Mouse (Mus musculus) adrenal gland, postnatal 14 days (tissue): Measurements from ENCODE around the gene Hoxa7. TPM values are rescaled to one million over a fixed set of nuclear protein-coding genes. Genes with fewer than 3 reads are reported as not detected.

ENCODE experiments used
- DNase-seq: peaks from one replicate; pipeline ENCODE4 v3.0.0; 2021; ENCODE audit warnings: mixed read lengths
- total RNA-seq: library from RNA; stranded (reverse); gene quantifications from 2 replicates; pipeline ENCODE4 v1.2.3, GENCODE M21; 2021

Hoxa7 gene
- total RNA-seq, 1 experiment from 2014 or later = 22.2 TPM

- DNase-seq = no peak
Observed at GRCm38 (mm10) chr6:52253511-52254500, 32.2 kb upstream of the Hoxa7 start.

- no peak for DNase-seq
Observed at GRCm38 (mm10) chr6:52252775-52253376, 31.2 kb upstream of the Hoxa7 start.

- no peak for DNase-seq
Observed at GRCm38 (mm10) chr6:52252016-52252774, 30.5 kb upstream of the Hoxa7 start.

GRCm38 (mm10) chr6:52251177-52251879, 29.7 kb upstream of the Hoxa7 start:
- no peak for DNase-seq

- no peak for DNase-seq
Observed at GRCm38 (mm10) chr6:52249826-52250225, 28.2 kb upstream of the Hoxa7 start.

GRCm38 (mm10) chr6:52249415-52249738, 27.7 kb upstream of the Hoxa7 start:
- no peak for DNase-seq

- DNase-seq = no peak
Observed at GRCm38 (mm10) chr6:52248638-52249414, 27.2 kb upstream of the Hoxa7 start.

GRCm38 (mm10) chr6:52247766-52248637, 26.3 kb upstream of the Hoxa7 start:
- DNase-seq = no peak

GRCm38 (mm10) chr6:52246916-52247315, 25.3 kb upstream of the Hoxa7 start:
- DNase-seq = no peak

GRCm38 (mm10) chr6:52246403-52246803, 24.7 kb upstream of the Hoxa7 start:
- no peak for DNase-seq

- no peak for DNase-seq
Observed at GRCm38 (mm10) chr6:52245757-52246142, 24.1 kb upstream of the Hoxa7 start, which contains the start of gene Hoxa11. TSS of gene Hoxa11 (minus strand) at chr6:52245810.

- no peak for DNase-seq
Observed at GRCm38 (mm10) chr6:52245040-52245756, 23.5 kb upstream of the Hoxa7 start.

- no peak for DNase-seq
Observed at GRCm38 (mm10) chr6:52244471-52245039, 22.9 kb upstream of the Hoxa7 start.

- no peak for DNase-seq
Observed at GRCm38 (mm10) chr6:52243681-52244121, 22.0 kb upstream of the Hoxa7 start.

- DNase-seq = no peak
Observed at GRCm38 (mm10) chr6:52242801-52243332, 21.2 kb upstream of the Hoxa7 start.

GRCm38 (mm10) chr6:52241001-52241621, 19.5 kb upstream of the Hoxa7 start:
- DNase-seq = no peak

- peak; percentile 90 for DNase-seq
Observed at GRCm38 (mm10) chr6:52240389-52241000, 18.8 kb upstream of the Hoxa7 start, which contains the start of gene Hoxa10. TSS of gene Hoxa10 (minus strand) at chr6:52240854.
